Mouse (Mus musculus): ENCODE measurements around the gene Abracl.

DNA sequence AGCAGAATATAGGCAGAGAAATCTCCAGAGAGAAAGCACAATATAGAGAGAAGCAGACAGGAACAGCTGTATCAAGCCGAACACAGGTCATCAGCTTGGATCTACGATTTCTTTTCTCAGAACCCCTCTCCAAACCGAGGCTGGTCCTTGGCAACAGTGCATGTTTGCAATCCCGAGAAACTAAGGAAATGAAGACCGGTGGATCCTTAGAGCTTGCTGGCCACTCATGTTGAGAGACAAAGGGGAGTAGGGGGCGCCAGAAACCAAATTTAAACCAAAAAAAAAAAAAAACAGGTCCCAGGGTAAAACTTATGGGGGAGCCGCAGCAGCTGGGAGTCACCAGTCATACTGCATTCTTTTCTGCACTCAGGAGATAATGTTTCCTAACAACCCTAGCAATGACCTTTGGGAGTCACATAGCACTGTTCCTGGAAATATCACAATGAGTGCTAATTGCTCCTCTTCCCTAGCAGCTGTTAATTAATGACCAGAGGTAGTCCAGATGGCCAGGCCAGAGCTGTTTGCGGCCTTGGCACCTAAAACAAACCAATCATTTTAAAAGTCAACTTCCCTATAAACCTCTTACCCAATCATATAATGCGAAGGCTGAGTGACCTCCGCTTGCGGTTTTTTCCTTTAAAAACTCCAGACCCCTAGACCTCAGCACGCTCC lies 19.0 kb downstream of the Abracl start:
- TF ChIP-seq POLR2A (IDR thresholded peaks at IDR 0.05; ENCODE audit: insufficient read depth, low read depth, low read length) (no peak), CTCF (IDR thresholded peaks at IDR 0.05) (no peak)

All from heart, adult 2 months (tissue).